Mouse (Mus musculus) WW6 (cell line): ENCODE results near the gene Fgd3.

ENCODE experiments used
- DNase-seq: peaks from one replicate; pipeline ENCODE4 v3.0.0-alpha.2; 2013; ENCODE audit warnings: low read depth, low spot score

Fgd3 gene

DNA sequence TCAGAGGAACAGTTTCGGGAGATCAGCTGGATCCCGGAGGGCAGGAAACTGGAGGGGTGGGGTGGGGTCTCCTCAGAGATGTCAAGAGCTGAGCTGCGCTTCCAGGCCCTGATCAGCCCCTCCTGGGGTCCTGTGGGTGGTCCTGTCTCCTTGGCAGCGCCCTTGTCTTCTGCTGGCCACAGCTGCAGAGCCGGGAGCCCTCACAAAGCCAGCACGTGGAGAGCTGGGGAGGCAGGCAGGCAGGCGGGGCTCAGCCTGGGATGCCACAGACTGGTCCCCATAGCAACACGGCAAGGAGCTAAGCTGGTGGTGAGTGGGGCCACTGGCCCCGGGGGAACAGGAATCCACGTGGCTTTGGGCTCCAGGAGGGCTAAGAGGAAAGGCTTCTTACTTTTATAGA is at the start of gene Fgd3:
Gene Fgd3, minus strand, starts transcription at position 272 of the 400 bp plus-strand sequence.
- DNase-seq = no peak

DNA sequence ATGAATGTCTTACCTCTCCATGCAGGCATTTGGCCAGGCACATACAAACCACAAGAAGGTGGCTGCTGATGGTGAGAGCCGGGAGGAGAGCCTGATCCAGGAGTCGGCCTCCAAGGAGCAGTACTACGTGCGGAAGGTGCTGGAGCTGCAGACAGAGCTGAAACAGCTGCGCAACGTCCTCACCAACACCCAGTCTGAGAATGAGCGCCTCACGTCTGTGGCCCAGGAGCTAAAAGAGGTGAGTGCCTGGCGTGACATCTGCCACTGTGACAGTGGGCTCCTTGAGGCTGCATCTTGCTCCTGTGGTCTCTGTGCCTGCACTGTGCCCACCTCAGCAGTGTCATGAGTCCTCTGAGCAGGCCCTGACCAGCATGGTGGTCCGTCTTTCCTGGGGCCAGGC is 49.3 kb upstream of the Fgd3 start:
- DNase-seq = no peak

GRCm38 (mm10) chr13:49367657-49368440 is 47.7 kb upstream of the Fgd3 start:
- DNase-seq = no peak

DNA sequence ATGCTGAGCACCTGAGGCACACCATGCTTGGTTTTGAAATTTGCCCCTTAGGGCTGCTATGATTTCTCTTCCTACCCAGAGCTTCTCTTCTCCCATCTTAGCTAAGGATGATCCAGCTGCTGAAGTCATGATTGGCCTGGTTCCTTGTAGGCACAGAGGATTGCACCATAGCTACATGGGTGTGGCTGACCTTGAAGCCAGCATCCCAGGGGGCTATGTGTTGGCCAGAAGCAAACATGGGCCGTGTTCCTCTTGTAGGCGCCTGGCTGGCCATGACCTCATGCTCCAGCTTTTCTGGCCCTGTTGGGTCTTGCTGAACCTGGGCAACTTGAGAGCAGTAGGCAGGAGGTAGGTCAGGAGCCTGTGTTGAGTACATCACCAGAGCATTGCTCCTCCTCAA is 44.6 kb upstream of the Fgd3 start:
- no peak for DNase-seq

GRCm38 (mm10) chr13:49362804-49363203 is 42.7 kb upstream of the Fgd3 start:
- DNase-seq = no peak

DNA sequence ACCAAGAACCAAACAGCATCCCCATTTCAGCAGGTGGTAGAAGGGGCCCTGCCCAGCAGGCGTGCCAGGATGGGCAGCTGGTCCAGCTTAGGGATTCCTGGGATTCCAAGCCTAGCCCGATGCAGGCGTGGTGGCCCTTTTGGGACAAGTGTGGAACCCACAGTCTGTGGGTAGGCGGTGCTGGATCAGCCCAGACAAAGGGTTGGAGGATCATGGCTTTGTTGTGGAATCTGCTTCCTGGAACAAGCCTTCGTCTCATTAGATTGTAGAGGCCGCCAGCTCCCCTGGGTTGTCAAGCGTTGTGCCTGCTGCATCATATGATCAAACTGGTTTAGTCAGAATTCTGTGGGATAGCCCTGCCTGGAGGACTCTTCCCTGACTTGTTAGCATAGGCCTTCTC is 42.3 kb upstream of the Fgd3 start:
- DNase-seq = no peak

GRCm38 (mm10) chr13:49360906-49361406 is 40.8 kb upstream of the Fgd3 start:
- DNase-seq = no peak

DNA sequence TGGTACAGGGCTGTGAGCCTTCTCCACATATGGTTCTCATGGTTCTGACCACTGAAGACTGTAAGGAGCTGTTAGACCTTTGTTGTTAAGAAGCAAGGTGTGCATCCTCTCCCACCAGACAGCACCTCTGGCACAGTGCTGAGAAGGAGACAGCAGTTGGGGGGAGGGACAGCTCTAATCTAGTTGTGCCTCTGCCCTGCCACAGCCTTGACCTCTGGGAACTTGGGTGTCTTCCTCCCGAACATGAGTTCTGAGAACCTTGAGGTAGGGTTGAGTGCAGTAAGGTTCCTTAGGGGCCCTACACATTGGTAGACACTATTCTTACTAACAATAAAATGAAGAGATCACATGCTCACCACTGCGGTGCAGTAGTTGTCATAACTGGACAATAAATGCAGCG is 38.1 kb upstream of the Fgd3 start:
- no peak for DNase-seq

- no peak for DNase-seq
These were observed 37.4 kb upstream of the Fgd3 start for GRCm38 (mm10) chr13:49357367-49358026.

- no peak for DNase-seq
These were observed 36.0 kb upstream of the Fgd3 start for GRCm38 (mm10) chr13:49356090-49356489.

DNA sequence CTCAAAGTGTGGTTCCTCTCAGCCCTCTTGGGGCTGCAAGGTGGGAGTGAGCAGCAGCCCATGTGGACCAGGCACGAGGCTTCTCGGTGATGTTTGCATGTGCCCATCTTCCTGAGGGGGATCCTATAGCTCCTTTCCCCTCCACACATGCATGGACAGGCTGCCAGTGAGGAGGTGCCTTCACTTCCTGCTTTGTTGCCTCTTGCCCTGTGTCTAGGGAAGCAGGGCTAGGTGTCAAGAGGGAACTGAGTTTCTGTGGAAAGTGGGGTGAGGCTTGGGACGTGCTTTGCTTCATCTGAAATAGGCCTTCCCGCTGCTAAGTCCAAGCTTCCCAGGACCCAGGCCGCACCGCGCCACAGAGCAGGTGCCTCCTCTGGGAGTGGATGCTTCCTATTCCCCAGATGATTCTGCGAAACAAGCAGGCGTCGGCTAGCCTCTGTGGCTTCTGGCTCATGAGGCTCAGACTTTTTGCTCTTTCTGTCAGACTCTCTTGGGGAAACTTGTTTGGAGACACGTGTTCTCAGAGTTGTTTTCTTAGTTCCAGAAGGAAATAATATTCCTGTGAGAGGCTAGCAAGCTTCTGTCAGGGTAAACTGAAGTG is 35.5 kb upstream of the Fgd3 start:
- no peak for DNase-seq

DNA sequence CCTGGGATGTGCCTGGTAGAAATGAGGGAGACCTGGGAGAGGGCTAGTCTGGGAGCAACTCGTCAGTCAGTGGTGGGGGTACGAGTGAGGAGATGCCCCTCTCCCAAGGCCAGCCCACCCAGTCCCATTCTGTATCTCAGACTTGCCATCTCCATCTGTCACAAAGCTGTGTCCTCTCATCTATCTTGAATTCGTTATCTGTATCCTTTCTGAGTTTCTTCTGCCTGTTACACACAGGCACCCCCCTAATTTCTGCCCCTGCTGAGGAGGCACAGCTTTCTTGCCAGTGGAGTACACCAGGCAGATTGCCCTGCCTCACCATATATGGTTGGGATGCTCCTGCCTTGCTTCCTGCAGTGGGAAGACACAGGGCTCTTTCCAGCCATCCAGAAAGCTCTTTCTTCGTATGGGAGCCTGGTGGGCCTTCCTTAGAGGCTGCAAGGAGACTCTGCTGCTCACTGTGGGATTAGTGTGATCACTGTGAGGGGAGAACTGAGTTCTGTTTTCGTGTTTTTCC is 33.9 kb upstream of the Fgd3 start:
- DNase-seq = no peak

DNA sequence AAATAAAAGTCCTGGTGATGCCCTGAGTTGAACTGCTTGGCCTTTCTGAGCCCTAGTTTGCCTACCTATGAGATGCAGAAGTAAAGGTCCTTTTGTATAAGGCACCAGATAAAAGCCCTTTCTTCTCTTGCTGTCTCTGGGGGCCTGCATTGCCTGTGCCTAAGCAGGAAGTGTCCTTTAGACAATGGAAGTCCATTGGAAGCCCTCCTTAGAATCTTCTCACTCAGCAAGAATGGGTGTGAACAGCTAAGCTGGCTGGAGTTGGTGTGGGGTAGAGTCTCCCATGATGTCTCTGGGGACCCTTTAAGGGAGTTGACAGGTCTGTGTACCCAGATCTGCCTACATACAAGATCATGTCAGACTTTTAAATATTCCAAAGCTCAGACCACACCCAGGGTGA is 33.3 kb upstream of the Fgd3 start:
- no peak for DNase-seq

DNA sequence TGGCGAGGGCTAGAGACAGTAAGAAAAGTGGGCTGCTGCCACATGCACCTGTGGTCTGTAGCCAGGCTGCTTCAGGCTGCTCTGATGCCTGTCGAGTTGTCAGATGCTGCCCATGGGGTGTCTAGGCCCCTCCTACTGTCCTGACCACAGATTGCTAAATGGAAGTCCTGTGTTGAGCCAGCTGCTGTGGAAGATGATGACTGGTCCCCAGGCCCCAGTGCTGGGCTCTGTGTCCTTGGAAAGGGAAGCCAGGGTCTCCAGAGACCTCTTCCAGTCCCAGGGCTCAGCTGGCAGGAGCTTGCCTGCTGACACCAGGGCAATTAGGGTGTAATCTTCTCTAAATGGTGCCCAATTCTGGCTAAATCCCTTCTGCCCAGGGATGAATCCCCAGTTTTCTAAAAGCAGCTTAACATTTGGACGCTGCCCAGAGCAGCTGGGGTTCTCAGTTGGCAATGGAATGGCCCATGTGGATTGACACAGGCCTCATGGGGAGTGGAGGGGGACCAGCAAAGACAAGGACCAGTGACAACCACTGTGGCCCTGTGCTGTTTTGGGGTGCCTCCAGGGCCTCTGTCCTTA is 32.6 kb upstream of the Fgd3 start:
- no peak for DNase-seq

DNA sequence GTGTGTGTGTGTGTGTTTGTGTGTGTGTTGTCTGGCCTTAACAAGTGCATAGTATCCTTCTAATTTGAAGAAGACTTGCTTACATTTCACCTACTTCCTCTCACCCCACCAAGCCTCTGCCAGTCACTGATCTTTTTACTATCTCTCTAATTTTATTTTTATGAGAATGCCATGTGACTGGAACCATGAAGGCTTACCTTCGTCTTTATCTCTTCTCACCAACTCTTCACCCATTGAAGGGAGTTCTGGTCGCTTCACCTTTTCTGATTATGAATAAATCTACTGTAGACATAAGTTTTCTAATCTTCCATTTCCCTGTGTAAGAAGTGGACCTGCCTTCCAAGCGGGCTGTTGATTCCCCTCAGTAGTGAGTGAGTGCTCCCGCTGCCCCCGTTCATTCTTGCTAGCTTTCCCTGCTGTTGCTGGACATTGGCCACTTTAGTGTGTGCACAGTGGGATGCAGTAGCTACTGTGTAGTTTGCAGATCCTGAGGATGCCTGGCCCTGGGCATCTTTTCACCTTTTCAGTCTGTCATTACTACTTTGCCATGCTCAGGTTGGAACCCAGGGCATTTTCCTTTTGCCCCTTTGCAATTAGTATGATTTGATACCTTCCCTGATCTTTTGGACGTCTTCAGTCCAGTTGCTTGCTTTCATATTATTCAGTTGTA is 29.9 kb upstream of the Fgd3 start:
- no peak for DNase-seq

DNA sequence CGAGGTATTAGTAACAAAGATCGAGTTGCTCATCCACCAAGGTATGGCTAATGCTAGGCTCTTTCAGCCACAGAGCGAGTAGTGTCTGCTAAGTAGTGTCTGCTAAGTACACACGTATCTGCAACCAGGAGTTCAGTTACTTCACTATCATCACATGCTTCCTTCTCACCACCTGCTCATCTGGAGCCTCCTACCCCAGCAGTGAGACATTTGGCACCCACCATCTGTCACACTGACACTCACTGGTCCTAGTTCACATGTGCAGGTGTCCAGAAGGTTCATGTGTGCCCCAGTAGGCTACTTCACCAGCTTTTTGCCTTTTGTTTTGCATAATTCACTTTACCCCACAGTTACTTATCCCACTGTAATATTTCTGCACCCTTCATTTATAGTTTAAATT is 29.2 kb upstream of the Fgd3 start:
- no peak for DNase-seq

DNA sequence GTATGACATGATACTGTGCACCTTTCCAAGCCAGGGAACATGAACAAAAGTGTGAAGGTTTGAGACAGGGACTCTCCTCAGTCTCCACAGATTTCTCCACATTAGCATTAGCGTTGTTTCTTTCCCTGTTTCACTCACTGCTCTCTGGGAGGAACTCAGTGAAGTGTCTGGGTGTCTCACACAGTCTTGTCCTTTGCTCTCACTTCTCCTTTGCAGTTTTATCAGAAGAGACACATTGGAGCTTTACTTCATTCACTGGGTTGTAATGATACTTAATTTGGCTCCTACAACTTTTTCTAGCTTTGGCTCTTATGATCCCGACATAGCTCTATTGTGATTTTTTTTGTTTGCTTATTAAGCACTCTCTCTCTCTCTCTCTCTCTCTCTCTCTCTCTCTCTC is 28.4 kb upstream of the Fgd3 start:
- no peak for DNase-seq

GRCm38 (mm10) chr13:49345476-49345875 is 25.4 kb upstream of the Fgd3 start:
- no peak for DNase-seq

DNA sequence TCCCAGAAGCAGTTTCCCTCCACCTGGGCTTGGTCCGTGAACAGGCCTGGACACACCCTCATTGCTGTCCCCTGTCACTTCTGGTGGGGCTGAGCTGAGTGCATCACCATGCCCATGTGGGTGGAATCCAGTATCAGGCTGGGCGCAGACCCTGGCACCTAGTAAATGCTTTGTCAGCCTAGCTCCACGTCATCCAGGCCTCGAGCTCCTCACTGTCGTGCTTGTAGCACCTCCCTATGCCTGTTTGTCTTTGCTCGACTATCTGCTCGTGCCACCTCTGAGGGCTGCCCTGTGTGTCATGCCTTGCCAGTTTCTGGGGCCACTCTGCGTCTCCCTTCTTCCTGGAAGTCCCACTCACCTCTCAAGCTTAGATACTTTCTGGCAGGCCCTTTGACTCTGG is 24.5 kb upstream of the Fgd3 start:
- DNase-seq = no peak

- no peak for DNase-seq
These were observed 22.6 kb upstream of the Fgd3 start for GRCm38 (mm10) chr13:49342723-49343100.

GRCm38 (mm10) chr13:49341831-49342722 is 22.0 kb upstream of the Fgd3 start:
- DNase-seq = no peak
